Mouse (Mus musculus) hematopoietic stem cell, adult 5-6 weeks (primary cell): ENCODE data around the gene Styk1. TPM values are rescaled to one million over a fixed set of nuclear protein-coding genes. Genes with fewer than 3 reads are reported as not detected.

Experiments used
- ATAC-seq, 2 experiments: fragments of 125-278 bp in 1 of 2; replicated peaks in 1 of 2; 2 replicates each; pipeline ENCODE4 v1.8.0; 2016 to 2017; ENCODE audit warnings: inconsistent platforms in 2 of 2, mild to moderate bottlenecking in 2 of 2, moderate number of reproducible peaks in 2 of 2, low read depth in 1 of 2, moderate TSS enrichment in 1 of 2; ENCODE audit not compliant: low FRiP score in 2 of 2, poor library complexity in 2 of 2, severe bottlenecking in 2 of 2, insufficient read depth in 1 of 2, low TSS enrichment in 1 of 2
- total RNA-seq: library from RNA; stranded (forward); fragments of 172-1452, 232-1000 nt; gene quantifications from 2 replicates; pipeline ENCODE4 v1.2.3, GENCODE M21; 2017

Styk1 gene
- total RNA-seq, 1 experiment from 2014 or later, result 1.1 TPM

DNA sequence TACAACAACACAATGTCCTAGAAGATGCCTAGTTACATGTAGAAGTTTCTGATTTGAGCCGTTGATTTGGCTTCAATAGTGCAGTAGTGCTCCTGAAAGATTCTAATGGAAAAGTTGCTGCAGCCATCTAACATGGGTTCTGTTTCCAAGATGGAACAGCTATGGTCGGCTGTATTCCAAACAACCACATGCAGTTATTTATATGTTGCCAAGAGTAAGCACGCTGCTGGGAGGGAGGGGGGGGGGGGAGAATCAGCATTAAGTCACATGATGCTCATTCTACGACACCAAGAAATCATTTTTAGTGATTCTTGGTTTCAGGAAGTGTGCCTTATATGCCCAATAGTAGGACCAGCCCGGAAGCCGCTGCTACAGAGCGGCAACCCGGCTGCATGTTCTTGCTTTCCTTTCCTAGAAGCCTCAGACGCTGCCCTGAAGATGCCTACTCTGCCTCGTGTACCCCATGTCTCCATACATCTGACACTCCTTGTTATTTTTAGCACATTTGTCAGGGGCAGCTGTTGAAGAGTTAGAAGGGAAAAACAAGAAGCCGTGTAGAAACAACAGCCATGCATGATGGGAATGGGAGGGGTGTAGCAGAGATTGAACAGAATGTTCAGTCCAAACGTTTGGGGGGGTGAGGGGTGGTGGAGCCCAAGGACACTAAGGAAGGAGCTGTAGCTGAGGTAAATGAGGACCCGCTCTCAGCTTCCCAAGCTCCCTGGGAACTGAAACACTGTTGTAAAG lies 21.4 kb upstream of the Styk1 start:
- ATAC-seq, result no peak

DNA sequence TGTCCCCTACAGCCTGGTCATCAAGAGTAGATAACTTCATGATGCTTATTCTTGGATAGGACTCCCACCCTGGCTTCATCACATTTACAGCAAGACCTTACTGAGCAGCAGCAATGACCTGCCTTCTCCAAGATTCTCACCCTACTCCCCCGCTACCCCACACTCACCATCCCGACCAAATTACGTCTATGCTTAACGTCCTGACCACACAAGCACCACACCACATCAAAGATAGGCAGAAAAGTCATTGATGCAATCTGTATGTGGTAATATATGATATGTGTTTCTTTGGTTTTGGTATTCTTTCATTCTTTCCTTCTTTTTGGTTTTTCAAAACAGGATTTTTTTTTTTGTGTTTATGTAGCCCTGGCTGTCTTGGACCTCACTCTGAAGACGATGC lies 19.8 kb upstream of the Styk1 start:
- ATAC-seq, result no peak

DNA sequence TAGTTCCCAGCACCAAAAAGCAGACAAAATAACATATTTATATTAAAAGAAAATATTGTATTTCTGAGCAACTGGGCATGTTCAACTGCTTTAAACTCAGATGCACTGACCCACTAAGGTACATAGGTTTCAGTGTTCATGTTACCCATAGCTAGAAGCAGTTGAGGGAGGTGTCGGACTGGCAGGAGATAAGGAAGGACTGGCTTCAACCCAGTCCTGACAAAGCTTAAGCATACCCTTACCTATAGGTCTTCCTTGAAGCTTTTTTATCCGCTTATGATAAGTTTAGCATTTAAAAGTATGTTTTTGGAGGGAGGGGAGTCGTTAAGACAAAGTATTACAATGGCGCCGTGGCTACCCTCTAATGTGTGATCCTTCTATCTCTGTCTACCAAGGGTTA lies 17.4 kb upstream of the Styk1 start:
- ATAC-seq, result no peak

DNA sequence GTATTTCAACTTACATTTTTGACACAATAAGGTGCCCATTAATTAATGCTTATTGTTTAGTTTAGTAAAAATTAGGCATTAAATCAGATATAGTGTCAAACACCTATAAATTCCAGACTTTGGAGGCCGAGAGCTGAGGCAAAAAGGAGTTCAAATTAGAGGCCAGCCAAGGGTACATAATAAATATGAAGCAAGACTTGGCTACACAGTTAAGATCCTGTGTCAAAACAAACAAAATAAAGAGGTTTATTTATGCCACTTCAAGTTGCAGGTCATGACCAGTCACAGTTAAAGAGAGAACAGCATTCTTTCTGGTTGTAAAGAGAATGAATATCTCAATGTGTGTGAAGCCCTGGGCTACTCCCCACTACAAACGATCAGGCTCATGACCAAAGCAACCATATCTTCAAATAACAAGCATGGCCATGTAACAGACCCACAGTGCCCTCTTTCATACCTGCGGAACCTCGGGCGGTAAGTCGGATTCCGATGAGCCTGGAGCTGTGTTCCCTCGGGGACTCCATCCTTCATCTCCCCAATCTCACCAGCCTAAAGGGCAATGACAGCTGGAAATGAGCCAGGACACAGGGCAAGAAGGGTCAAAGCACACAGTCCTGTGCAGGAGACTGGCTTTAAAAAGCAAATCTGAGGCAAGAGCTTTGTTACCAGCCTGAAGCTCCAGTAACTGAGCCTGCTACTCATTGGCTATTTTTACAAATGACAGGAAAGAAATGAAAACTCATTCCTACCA lies 16.6 kb upstream of the Styk1 start:
- ATAC-seq, result no peak

DNA sequence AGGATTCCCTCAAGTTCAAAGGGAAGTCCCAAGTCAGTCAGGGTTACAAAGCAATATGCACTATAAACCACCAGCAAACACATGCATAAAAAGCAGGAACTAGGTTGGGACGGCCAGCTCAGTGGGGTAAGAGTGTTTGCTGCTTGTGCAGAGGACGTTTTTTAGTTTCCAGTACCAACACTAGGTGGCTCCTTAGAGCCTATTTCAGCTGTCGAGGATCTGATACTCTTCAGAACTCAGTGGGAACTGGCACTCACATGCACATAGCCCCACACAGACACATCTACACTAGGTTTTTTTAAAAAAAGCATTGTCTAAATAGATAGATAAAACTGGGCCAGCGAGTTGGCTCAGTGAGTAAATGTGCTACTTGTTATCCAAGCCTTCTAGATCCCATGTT lies 13.7 kb upstream of the Styk1 start:
- ATAC-seq, result peak; percentile 57 to 63

DNA sequence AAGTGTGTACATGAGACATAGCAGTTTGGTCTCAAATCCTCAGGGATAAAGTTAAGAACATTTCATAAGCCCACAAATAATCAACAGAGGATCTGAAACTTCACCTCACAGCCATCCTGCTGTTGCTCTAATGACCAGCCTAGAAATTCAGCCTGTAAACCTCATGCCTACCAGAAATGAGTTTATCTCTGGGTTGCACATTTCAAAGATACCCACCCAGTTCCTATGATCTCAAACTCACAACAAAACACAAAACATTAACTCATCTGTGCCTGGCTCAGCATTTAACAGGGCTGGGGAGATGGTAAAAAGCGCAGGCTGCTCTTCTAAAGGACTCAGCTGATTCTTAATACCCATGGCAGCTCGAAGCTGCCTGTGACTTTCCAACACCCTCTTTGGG lies 11.0 kb upstream of the Styk1 start:
- ATAC-seq, result peak; percentile 1 to 25; a peak in 1 of 4 replicates

DNA sequence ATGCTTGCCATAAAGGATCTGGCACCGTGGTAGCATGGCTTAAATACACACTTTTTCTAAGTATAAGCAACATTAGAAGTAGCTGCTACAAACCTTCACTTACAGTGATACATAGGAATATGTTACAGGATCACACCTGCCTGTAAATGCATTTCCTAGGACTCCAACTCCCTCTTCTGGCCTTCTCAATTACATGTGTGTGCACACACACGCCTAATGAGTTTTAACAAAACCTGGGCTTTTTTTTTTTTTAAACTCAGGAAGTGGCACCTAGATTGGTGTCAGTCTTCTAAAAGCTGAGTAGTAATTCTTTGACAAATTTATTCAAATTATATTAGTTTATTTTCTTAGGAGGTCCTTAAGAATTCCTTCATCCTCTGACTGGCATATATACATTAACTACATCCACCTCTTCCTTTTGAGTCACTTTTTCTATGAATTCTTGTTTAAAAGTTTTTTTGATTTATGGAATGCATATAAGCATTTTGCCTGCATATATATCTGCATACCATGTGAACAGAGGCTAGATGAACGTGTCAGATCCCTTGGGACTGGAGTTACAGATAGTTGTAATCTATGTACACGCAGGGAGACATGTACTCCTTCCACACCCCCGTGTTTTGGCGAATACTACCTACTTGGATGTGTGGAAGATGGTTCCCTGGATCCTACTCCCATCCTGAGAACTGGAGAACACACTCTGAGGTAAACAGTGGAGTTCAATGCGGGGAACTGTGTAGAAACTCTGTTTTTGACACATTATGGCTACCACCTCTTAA lies 9.8 kb upstream of the Styk1 start:
- ATAC-seq, result no peak

DNA sequence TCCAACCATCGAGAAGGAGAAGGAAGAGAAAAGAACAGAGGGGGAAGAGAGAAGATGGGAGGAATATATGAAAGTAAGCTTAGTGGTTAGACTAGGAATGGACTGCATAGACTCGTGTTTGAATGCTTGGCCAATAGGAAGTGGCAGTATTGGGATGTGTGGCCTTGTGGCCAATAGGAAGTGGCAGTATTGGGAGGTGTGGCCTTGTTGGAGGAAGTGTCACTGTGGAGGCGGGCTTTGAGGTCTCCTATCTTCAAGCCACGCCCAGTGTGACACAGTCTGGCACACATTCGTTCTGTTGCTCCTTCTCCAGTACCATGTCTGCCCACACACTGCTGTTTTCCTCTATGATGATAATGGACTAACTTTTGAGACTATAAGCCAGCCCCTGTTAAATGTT lies 7.3 kb upstream of the Styk1 start:
- peak; percentile 22 to 23; a peak in 1 of 4 replicates for ATAC-seq

DNA sequence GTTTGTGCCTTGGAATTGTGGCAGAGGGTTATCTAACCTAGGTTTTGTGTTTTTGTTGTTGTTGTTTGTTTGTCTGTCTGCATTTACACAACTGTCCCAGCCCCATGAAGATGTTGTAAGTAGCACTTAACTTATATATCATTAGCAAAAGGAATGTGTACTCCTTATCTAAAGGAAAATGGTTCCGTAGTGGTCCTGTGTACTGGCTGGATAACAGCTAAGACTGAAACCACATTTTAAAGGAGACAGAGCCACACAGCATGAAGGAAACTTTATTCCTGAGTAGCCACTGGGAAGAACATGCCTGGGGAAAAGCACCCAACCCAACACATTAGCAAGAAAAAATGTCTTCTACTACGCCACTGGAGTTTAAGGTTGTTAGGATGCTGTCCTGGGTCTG lies 6.1 kb upstream of the Styk1 start:
- no peak for ATAC-seq

DNA sequence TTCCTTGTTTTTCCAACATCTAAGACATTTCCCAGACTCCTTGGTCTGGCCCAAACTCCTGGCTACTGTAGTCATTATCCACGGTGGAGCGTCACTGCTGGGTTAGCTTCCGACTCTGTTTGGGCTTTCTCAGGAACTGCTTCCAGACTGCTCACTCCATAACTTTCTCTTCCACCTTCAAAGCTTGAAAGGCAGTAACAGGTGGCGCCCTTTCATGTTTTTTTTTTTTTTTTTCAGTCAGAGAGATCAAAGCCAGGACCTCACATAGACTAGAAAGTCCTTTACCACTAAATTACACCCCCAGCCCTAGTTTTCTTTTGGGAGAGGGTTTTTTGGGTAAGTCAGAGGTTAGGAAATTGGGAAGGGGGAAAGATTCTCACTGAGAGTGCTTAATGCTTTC lies 1.5 kb upstream of the Styk1 start:
- no peak for ATAC-seq

DNA sequence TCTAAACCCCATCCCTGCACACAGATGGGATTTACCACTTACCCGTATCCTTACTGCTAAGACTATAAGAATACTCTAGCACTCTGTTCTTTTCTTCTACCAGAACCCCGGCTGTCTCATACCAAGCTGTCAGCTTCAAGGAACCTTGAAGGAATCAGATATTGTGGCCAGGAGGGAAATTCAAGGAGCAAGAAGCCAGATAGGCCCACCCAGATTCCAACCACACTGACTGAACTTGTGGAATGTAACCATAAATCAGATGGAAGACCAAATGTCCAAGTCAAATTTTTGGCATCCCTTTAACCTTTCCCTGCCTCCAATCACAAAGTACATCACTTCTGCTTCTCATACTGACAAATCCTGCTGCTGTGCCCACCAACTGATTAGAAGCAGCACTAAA lies 6.4 kb downstream of the Styk1 start:
- no peak for ATAC-seq

DNA sequence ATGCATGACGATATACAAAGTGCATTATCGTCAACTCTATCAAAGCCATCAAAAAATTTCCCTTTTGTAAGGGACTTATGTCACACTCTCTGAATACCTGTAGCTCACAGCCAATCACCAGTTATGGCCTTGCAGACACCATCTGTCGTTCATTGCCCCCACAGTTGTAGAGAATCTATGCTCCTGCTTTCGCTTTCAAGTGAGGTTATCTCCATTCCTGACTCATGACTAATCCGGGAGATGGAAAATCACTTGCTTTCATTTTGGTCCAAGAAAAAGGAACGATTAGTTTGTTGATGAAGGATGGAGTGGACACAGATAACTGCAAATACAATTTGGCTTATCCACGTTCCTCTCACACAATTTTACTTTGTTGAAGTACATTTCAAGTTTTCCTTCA lies 9.1 kb downstream of the Styk1 start:
- no peak for ATAC-seq

DNA sequence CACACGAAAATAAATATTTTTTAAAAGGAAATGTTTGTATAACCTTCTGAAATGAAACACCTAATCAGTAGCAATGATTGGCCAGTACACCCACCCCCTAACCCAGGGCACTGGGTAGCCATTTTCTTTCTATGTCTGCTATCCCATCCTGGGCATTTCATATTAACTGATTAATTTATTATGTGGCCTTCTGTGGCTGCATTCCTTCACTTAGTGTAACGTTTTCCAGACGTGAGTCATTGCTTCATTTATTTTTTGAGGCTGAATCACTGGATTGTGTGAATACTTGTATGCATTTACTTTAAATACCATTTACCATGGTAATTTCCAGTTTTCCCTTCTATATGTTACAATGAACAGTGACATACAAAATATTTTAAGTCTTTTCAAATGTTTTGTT lies 13.3 kb downstream of the Styk1 start:
- no peak for ATAC-seq

DNA sequence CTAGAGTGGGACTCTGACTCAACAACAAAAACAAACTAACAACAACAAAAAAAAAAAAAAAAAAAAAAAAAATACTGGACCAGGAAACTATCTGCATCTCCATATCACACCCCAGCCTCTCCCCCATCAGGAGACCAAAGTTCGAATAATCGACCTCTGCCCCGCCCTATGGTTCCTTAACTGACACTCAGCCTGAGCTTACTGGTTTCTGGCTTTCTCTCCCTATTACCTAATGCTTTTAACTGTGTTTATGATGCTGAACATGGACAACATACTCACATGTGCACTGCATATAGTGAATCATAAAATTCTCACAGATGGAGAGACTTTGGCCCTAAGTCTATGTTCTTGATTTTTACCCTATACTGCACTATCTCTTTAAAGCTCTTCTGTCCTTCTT lies 14.1 kb downstream of the Styk1 start:
- peak in 1 of 2 experiments; percentile 37; a peak in 1 of 4 replicates for ATAC-seq

DNA sequence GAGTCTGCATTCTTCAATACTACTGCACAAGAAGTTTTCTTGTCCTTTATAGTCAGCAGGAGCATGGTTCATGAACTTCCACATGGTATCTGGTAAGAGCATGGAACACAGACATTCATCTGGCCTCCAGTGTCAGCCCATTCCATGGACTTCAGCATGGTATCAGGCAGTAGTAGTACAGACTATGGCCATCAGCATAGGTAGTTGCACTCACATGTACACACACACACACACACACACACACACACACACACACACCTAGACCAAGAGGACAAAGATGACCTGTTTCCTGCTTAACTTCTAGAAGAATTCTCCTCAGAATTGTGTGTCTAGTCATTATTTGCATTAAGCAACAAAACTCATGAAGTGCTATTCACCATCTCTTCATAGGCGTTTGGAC lies 14.6 kb downstream of the Styk1 start:
- ATAC-seq, result no peak

DNA sequence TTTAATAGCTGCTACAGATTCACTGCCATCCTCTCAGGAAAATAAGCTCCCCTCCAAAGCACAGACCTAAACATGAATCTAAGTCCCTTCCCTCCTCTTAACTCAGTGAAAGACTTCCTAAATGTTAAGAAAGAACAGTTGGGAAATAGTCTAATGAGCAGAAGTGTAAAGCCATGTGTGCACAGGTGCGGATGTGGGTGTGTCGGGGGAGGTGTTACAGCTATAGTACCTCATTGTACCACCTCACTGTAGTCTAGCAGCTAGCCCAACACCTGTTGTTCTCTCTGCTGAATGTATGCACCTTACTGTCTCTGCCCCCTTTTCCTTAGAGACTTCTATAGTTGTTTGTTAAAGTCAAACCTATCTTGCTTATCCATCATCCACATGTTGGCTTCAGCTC lies 26.3 kb downstream of the Styk1 start:
- ATAC-seq, result no peak

DNA sequence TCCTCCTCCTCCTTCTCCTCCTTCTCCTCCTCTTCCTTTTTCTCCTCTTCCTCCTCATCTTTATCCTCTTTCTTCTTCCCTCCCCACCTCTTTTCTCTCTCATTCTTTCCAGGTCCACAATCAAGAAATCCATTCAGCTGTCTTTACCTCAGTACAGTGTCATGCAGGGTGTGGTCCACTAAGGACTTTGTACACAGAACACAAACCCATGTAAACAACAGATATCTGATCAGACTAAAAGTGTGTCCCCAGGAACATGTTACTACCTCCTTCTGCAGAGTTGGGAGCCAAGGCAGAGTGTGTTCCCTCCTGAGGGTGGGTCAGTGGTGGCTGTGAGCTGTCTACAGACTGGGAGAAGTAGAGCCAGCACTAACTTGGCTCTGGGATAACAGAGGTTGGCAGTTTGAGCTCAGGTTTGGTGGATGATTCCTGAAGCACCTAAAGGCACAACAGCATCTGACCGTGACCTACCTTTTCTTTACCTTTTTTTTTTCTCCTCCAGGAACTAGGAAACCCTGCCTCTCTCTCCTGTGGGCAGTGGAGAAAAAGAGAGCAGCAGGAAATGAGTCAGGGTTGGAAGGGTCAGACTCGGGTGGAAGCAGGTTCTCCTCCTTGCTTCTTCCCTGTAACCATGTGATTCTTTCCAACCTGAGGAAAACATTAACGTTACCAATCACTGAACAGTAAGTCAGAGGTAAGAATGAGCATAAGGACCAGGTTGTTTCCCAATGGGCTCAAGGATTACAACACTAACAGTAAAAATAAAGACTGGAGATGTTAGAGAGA lies 31.4 kb downstream of the Styk1 start:
- ATAC-seq, result no peak
